Mouse (Mus musculus) CD8-positive naive resting alpha-beta T cell, adult 57 days (primary cell): ENCODE results near the gene Bud23. TPM values are rescaled to one million over a fixed set of nuclear protein-coding genes. Genes with fewer than 3 reads are reported as not detected.

ENCODE experiments used
- total RNA-seq: library from RNA; stranded (reverse); gene quantifications from one replicate; pipeline ENCODE4 v1.2.4, GENCODE M21; 2023

The Bud23 gene
- total RNA-seq = 66.8 TPM

DNA sequence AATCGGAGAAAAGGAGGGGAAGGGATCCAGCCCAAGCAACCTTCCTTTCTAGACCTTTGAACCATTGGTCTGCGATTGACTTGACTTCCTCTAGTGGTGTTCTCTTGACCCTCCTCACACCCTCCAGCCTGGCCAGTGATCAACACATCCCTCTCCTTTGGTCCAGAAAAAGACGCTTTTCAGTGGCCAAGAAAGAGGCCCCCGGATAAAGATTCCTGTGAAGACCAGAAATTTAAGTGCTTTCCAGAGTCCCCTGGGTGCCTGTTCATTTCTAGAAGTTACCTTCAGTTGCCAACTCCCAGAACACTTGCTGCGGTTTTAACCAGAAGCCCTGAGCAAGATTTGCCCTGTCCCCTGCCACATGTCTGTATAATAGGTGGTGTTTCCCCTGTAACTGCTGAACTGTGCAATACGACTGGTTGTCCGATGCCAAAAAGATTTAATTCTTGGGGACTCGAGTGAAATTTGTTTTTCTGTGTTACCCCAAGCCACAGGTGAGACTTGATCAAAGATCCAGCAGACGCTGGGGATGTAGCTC is at the start of gene Bud23:
TSS of gene Bud23 (minus strand) at position 51 of the 538 bp plus-strand sequence.

DNA sequence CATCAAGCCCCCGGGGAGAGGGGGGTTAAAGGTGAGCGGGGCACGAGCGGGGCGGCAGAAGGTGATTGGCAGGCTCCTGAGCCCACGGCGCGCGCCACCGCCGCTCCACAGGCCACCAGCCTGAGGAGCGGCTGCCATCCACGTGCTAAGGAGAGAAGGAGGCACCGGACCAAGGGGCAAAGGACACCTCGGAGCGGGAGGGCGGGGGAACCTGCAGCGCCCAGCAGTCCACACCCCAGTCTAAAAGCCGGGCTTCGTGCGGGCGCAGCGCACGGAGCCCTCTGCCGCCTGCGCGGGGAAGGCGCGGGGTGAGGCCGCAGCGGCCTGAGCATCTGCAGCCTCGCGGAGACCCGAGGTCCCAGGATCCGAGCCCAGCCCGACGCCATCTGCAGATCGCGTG is 24.9 kb upstream of the Bud23 start, which contains the start of gene Mlxipl:
TSS of gene Mlxipl (plus strand) at position 238 of the 400 bp plus-strand sequence.

DNA sequence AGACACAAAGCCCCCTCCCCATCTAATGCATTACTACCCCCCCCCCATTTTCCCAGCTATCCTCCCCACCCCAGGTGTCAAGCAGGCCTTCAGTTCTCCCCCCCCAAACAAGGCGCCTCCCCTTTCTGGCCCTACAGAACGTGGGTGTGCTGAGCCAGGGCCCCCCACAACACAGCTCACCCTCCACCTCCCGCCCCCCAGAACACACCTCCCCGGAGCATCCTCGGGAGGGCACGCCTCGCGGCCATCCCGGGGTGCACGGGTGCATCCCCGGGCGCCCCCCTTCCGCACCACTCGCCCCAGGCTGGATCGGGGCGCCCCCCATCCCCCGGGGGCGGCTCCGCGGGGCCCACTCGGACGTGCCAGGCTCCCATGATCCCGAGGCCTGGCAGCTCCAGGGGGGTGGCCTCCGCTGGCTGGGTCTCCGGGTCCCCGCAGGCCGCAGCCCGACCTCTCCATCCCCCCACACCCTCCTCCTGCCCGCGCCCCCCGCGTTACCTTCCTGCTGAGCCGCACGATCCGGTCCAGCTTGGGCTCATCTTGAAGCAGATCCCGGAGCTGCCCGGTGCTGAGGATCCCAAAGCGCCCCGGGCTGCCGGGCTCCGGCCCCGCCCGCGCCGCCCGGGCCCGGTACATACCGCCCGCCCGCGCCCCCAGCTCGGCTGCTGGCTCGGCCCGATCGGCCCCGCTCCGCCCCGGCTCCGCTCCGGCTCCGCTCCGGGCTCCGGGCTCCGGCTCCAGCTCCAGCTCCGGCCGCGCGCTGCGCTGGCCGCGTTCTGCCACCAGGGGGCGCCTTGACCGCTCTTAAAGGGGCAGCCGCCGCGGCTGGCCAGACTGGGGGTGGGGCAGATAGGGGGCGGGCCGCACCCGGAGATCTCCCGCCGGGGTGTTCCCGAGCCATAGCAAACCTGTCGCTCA is 13.1 kb upstream of the Bud23 start, which contains the start of gene Vps37d:
TSS of gene Vps37d (minus strand) at position 703 of the 918 bp plus-strand sequence.

DNA sequence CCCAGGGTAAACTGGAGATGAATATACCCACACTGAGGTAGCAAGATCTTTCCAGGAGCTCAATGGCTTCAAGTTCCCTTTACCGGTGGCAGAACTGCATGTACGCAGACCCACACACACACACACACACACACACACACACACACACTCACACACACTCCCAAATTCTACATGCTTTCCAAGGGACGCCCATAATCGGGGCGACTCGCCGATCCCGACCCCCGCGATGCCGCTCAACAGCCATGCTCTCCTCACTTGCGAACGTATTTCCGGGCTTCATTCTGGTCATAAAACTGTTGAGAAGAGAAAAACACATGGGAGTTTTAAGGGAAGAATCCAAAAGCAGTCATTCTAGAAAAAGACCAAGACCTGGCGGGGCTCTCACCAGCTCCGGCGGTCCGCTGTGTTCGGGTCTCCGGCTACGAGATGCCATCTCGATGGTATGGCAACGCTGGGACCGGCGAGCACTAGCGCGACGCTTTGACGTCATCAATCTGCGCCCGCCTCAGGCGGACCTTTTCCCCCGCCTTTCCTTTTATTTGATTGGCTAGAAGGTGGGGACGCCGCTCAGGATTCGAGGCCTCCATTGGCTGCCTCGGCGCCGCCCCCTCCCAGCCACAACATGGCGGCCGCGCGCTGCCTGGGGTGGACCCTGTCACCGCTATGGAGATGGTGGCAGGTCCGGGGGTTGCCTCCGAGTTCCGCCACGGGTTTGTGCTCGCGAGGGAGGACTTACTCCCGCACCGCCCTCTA is 954 bp downstream of the Bud23 start, which contains the start of gene Dnajc30:
TSS of gene Dnajc30 (plus strand) at position 574 of the 753 bp plus-strand sequence.

DNA sequence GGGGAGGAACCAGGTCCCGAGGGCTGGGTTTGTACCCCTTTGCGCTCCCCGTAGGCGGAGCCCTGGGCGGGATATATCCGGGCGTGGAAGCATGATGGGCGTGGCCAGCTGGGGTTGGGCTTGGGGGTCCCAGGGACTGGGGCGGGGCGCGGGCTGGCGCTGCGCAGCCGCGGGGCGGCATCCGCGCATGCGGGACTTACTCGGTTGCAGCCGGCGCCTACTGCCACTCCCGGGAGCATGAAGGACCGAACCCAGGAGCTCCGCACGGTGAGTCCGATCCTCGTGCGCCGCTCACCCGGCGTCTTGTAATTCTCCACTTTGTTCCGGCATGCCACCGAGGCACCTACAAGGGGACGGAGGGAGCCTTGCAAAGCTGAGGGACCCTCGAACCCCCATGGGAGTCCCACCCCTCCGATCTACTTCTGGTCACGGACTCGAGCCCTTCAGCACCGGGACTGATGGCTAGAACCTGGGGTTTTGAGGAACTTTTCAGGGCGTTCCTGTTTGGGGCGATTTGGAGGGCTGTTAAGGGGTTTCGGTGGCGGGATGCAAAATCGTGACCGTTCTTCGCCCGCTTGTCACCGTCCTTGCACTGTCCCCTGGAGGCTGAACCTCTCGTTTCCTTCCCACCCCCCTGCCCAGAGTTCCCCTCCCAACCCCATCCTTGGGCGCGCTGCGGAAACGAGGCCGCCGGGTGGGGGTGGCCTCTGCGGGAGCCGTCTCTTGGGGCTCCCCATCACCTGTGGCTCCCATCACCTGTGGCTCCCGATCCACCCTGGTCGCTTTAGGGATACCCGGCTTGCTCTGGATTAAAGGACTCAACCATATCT is 41.2 kb downstream of the Bud23 start, which contains the start of gene Stx1a:
TSS of gene Stx1a (plus strand) at position 139 of the 830 bp plus-strand sequence.

DNA sequence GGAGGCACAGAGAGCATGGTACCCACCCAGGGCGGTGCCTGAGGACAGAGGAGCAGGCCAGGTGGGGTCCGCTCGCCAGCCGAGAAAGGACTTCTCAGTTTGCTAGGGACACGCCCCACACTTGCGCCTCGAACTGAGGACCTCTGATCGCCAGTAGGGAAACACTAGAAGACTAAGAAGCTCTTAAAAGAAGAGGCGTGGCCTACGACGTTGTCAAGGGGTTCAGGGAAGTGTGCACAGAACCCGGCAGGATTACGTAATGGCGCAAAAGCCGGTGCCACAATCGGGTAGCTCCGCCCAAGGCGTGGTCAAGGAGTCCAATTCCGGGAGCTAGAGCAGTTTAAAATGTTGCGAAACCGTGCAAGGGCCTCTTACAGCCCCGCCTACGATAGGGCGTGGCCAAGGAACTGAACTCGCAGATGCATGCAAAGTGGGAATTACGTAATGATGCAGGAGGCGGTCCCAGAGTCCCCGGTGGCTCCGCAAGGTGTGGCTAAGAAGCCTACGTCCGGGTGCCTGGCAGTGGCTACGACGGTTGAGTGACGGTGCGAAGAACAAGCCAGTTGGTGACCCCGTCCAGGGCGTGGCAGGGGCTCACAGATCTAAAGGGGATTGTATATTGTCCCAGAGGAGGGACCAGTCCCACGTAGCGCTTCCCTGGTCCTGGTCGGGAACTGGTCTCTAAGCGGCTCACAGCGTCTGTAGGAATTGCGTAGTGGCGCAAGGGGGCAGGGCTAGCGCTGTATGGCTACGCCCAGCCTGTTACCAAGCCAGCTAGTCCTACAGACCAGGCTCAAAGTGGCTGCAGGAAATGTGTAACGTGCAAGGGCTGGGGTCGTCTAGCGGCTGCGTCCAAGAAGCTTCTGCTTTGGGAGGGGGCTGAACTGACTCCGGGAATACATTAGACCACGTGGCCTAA is 55.8 kb downstream of the Bud23 start, which contains the start of gene Abhd11:
TSS of gene Abhd11 (plus strand) at position 482 of the 919 bp plus-strand sequence.

Other genes with a start within 250 kb of the Bud23 start
- gene Tmem270, start 158.2 kb downstream of the Bud23 start, total RNA-seq = not detected
- not detected for gene Cldn13, start 149.4 kb downstream of the Bud23 start, total RNA-seq
- 15.5 TPM for gene Mettl27, start 132.6 kb downstream of the Bud23 start, total RNA-seq
- not detected for gene Cldn4, start 118.0 kb downstream of the Bud23 start, total RNA-seq
- not detected for gene Cldn3, start 78.7 kb downstream of the Bud23 start, total RNA-seq
- 47.0 TPM for gene Abhd11, start 55.8 kb downstream of the Bud23 start, total RNA-seq
- 74.2 TPM for gene Stx1a, start 41.5 kb downstream of the Bud23 start, total RNA-seq
- gene Dnajc30, start 757 bp downstream of the Bud23 start, total RNA-seq = 18.1 TPM
- not detected for gene Vps37d, start 13.3 kb upstream of the Bud23 start, total RNA-seq
- not detected for gene Mlxipl, start 24.9 kb upstream of the Bud23 start, total RNA-seq
- gene Tbl2, start 84.7 kb upstream of the Bud23 start, total RNA-seq = 14.1 TPM
- gene Bcl7b, start 103.3 kb upstream of the Bud23 start, total RNA-seq = 85.6 TPM
- 101 TPM for gene Baz1b, start 122.3 kb upstream of the Bud23 start, total RNA-seq
- not detected for gene Fzd9, start 186.3 kb upstream of the Bud23 start, total RNA-seq